Mouse (Mus musculus): ENCODE data around the gene Tmco4. TPM values are rescaled to one million over a fixed set of nuclear protein-coding genes. Genes with fewer than 3 reads are reported as not detected.

The Tmco4 gene
- total RNA-seq, 2 experiments from 2014 or later, result 2.0 to 2.5 TPM

DNA sequence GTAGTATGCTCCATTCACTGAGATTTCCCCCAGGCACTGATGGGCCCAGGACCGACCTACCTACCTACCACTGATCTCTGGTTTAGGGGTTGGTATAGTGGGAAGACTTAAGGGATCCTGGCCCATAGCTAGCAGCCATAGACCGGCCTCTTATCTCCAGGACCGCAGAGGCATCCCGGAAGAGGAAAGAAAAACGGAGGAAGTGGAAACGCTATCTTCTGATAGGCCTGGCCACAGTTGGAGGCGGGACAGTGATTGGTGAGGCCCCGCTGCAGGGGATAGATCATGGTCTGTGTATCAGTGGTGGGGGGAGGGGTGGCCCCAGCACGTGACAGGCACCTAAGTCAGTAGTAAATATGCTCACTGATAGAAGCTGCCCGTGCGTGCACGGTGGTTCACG lies 46.7 kb downstream of the Tmco4 start:
- no peak for DNase-seq

- DNase-seq, result no peak
Observed at GRCm38 (mm10) chr4:139020385-139020784, 47.7 kb downstream of the Tmco4 start.

DNA sequence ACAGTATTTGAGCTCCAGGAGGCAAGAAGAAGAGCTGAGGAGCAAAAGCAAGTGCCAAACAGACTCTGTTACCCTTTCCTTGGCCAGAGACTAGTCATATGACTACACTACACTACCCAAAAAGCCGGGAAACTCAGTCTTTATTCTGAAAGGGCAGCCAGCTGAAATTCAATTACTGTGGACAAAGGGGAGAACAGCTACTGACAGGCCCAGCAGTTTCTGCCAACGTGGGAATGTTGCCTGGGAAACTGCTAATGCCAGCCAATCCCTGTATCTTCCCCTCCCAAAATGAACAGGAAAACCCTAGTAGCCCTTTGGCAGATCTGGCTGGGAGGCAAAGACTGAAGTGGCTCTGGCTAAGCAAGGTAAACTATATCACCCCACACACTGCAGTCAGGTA lies 51.7 kb downstream of the Tmco4 start:
- DNase-seq, result peak; percentile 64 to 70

DNA sequence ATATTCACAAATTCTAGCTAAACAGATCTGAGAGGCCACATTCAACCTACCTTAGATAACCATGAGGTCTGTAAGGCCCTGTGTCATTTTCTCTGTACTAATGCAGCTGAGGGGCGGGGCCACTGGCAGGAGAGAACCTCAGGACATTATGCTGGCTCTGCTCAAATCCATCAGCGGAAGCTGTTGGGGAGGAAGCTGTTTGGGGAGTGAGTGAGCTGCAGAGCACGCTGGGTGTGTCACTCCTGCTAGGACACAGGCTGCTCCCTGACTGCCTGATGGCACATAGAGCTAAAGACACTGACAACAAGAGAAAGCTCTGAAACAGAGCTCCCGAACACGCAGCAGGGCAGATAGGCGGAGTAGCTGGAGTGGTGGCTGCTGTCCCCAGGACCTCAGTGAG lies 58.0 kb downstream of the Tmco4 start:
- no peak for DNase-seq

DNA sequence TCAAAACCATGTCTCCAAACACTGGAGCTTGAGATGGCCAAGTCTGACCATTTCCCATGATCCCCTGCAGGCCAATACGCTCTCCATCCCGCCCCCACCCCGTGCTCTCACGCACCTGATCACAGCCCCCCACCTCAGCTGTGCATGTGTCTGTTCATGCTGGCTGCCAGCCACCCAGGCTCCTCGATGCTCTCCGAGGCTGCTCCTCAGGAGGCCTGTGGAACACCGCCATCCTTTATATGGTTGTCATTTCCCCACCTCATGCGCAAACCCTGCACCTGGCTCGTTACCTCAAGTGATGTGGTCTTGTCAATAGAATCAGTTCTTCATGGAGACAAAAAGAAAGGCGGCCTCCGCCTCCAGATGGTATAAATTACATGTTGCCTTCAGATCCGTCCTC lies 59.8 kb downstream of the Tmco4 start:
- DNase-seq, result no peak

GRCm38 (mm10) chr4:139033263-139034009 lies 60.7 kb downstream of the Tmco4 start:
- no peak for DNase-seq

DNA sequence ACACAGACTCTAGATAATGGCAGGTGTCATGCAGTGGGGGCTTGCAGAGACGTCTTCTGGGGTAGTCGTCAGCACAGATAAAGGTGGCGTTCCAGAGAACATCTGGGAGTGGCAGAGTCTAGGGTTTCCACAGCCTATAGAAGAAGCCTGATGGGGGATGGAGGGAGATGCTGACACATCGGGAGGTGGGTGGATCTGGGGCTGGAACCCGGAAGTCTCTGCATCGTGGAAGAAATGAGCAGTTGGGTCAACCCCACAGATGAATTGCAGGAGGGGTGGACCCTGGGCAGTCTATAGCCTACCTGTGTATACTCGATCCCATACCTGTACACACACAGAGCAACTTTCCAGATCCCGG lies 61.3 kb downstream of the Tmco4 start:
- no peak for DNase-seq

DNA sequence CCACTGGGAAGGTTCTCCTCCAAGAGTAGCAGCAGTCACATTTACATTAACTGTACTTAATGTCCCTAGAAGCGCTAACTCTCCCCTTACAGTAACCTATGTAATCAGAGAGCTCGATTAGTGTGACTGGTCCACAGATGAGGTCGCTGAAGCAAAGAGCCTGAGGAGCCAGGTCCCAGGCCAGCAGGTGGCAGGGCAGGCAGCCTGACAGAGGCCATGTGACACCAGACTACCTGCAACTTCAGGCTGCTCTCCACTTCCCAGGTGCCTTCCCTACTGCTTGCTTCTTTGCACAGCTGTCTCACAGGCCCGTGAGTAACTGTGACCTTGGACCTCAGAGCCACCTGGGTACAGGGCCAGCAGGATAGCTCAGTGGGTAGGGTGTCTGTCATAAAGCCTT lies 61.9 kb downstream of the Tmco4 start:
- no peak for DNase-seq

DNA sequence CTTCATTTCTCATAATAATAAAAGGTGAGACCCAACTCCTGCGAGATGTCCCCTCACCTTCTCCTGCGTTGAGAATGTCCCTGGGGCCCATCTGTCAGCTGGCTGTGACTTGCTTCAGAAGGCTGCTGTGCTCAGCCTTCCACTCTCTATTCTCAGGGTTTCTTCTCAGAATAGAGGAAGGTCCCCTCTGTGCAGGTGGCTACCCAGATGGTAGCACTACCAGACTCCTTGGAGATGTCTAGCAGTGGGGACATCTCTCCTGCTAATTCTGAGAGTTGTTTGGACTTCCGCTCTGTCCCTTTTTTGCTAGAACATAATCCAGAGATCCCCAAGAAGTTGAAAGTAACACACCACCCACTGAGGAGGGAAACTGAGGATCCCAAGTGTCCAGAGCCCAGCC lies 62.3 kb downstream of the Tmco4 start:
- no peak for DNase-seq

DNA sequence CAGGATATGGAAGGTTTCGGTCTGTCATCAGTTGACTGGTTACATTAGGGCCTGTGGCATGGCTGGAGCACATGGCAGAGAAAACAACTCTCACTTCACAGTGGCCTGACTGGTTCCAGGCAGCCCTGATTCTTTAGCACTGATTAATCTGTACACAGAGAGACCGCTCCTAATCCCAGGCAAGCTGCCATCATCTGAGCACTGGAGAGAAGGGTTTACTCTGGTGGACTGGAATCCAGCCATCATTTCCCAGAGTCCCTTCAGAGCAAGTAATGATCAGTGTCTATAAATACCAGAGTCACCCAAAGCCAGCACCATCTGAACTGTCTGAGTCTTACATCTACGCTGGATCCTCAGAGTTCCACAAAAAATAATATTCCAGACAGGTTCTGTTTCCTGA lies 63.1 kb downstream of the Tmco4 start:
- peak in 1 of 2 experiments; percentile 44 for DNase-seq

DNA sequence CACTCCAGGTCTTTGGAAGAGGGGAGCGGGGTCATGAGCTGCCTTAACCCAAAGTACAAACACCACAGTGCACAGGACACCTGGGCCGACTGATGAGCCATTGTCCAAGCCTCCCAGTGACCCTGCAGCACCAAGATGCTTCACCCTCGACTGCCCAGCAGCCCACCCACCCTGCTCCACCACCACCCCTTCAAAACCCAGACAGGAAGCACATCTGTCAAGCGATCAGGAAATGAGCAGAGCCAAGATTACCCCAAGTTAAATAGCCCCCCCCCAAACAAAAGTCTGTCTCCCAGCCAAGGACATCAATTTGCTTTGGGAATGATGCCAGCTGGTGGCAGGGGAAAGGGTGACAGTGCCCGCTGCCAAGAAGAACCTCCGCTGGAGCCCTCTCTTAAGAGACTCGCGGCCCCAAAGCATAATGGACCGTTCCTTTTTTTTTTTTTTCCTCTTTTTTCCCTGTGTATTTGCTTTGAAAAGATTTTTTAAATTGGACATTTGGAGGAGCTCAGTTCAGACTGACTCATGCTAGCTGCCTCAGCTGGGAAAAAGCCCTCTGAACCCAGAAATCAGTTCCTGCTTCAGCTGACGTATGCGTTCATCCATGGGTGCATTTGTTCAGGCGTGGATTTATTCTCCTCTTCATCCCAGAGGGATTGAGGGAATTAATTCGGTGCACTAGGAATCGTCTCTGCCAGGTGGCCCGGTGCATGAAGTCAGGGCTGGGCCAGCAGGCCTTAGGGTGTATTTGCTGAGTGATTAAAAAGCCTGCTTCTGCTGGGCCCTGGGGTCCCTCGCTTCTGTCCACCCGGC lies 65.3 kb downstream of the Tmco4 start:
- peak in 1 of 2 experiments; percentile 34 for DNase-seq

- DNase-seq, result no peak
Observed at GRCm38 (mm10) chr4:139040084-139040839, 67.6 kb downstream of the Tmco4 start.

DNA sequence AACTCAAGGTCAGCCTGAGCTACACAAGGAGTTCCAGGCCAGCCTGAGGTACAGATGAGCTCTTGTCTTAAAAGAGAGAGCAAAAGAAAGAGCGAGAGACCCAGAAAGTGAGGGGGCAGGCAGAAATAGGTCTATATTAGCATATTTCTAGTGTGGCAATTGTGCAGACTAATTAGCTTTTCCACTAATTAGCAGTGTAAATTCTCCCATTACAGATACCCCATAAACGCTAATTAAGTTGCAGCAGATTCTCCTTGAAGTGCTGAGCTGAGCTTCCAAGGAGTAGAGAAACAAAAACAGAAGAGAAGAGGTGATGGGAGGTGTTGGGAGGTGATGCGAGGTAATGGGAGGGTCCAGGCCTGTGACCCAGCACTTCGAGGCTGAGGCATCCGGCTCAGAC lies 69.9 kb downstream of the Tmco4 start:
- no peak for DNase-seq

DNA sequence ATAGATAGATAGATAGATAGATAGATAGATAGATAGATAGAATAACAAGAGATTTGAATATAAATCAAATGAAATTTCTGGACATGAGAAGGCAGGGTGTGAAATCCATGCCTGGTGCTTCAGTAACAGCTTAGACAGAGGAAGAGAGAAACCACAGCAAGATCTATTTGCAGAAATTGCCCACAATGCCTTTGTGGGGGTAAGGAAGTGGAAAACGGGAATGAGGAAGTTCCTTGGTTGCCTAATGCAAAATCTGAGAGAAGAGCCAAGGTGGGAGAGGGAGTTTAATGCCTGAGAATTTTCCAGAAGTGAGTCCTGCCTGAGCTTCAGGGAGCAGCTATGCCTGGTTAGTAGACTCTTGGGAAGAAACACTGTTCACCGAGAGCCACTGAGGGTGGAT lies 70.9 kb downstream of the Tmco4 start:
- no peak for DNase-seq

- no peak for DNase-seq
Observed at GRCm38 (mm10) chr4:139044566-139044965, 71.9 kb downstream of the Tmco4 start.

- peak in 1 of 2 experiments; percentile 37 for DNase-seq
Observed at GRCm38 (mm10) chr4:139046354-139046753, 73.7 kb downstream of the Tmco4 start.

- DNase-seq, result no peak
Observed at GRCm38 (mm10) chr4:139048518-139048917, 75.8 kb downstream of the Tmco4 start.

GRCm38 (mm10) chr4:139052796-139053195 lies 80.1 kb downstream of the Tmco4 start:
- no peak for DNase-seq

DNA sequence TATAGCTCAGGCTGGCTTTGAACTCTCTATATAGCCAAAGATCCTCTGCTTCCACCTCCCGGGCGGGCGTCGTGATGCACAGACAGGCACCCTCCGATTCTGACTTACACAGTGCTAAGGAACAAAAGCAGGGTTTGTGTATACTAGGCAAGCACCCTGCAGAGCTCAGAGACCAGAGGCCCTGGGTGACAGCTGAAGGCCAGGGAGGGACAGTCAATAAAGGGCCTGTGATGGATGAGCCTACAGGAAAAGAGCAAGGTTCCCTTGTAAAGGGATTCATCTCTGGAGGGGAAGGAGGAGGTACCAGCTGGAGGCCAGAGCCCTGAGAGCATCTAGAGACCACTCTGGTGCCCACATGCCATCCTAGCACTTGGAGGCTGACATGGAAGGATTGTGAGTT lies 80.7 kb downstream of the Tmco4 start:
- DNase-seq, result no peak

GRCm38 (mm10) chr4:139054300-139054923 lies 81.7 kb downstream of the Tmco4 start:
- peak; percentile 65 to 71 for DNase-seq

DNA sequence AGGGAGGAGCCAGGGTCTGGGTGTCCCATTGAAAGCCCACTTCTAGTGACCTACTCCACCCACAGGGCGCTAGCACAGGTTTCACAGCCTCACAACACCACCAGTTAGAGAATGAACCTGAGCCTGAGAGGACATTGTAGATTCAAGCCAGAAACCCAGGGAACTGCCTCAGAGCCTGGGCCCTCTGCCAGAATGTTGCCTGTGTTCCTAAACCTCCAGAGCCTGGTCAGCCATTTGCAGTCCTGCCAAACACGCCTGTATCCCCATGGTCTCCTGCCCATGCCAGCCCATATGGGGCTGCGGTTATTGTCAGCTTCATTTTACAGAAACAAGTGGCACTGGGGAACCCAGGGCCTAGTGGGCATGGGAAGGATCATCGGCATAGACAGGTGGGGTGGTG lies 82.6 kb downstream of the Tmco4 start:
- DNase-seq, result no peak

DNA sequence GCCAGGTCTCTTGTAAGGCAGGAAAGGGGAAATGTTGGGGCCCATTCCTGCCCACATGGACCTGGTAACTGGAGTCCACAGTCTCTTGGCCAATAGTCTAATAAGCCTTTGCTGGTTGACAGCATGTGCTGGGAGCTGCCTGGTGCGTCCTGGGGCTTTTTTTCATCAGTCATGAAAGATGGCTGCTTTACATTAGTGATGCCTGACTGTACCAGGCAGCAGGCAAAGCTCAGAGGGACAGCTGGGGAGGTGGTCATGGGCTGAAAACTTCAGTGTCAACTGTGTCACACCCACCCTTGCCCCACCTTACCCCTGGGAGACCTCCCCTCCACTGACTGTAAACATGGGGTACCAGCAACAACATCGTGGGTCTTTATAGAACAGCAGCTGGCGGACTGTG lies 83.1 kb downstream of the Tmco4 start:
- DNase-seq, result no peak

DNA sequence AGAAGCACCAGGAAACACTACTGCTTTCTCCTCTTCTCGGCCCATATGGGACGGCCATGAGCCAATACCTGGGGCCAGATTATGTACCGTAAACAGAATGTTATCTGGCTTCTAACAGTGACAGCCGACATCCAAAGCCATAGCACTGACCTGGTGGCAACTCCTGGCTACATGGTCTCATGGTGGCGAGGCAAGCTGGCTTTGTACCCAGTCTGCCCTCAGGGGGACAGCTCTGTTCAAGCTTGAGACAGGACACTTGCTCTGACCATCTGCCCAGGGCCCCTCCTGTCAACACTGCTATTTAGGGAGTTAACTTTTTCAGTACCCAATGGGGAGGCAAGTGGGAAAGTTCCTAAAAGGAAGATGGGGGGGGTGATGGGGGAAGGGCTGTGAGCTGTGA lies 84.6 kb downstream of the Tmco4 start:
- no peak for DNase-seq
